Mouse (Mus musculus) myocyte (in vitro differentiated cells): Measurements from ENCODE around the gene Ern1.

Source experiments
- CEBPB ChIP-seq: IDR thresholded peaks from 2 replicates; pipeline ENCODE4 v1.6.1; 2011; ENCODE audit warnings: mild to moderate bottlenecking, moderate library complexity; ENCODE audit not compliant: poor library complexity, insufficient read depth, severe bottlenecking
- E2F4 ChIP-seq: IDR thresholded peaks from one replicate; pipeline ENCODE4 v1.6.1; 2011; ENCODE audit warnings: mild to moderate bottlenecking, control low read depth, moderate library complexity; ENCODE audit not compliant: insufficient read depth
- MAX ChIP-seq: IDR thresholded peaks from one replicate; pipeline ENCODE4 v1.6.1; 2011; ENCODE audit warnings: low read depth, mild to moderate bottlenecking, control low read depth
- MYOG ChIP-seq, 3 experiments: IDR thresholded peaks; one replicate each; pipeline ENCODE4 v1.6.1; 2011; ENCODE audit warnings: control low read depth in 2 of 3, low read depth in 2 of 3, mild to moderate bottlenecking in 2 of 3; ENCODE audit not compliant: insufficient read length in 2 of 3, control insufficient read depth in 1 of 3, insufficient read depth in 1 of 3
- POLR2A ChIP-seq: IDR thresholded peaks from one replicate; pipeline ENCODE4 v1.6.1; 2011; ENCODE audit warnings: low read depth, mild to moderate bottlenecking, control low read depth, moderate library complexity; ENCODE audit not compliant: insufficient read length
- POLR2AphosphoS2 ChIP-seq: IDR thresholded peaks from one replicate; pipeline ENCODE4 v1.6.1; 2011; ENCODE audit warnings: low read depth, control low read depth; ENCODE audit not compliant: insufficient read length
- TCF12 ChIP-seq: IDR thresholded peaks from one replicate; pipeline ENCODE4 v1.6.1; 2011; ENCODE audit warnings: mild to moderate bottlenecking, control low read depth; ENCODE audit not compliant: poor library complexity, insufficient read depth, severe bottlenecking
- TCF3 ChIP-seq: IDR thresholded peaks from one replicate; pipeline ENCODE4 v1.6.1; 2011; ENCODE audit warnings: low read depth, control low read depth; ENCODE audit not compliant: insufficient read length

DNA sequence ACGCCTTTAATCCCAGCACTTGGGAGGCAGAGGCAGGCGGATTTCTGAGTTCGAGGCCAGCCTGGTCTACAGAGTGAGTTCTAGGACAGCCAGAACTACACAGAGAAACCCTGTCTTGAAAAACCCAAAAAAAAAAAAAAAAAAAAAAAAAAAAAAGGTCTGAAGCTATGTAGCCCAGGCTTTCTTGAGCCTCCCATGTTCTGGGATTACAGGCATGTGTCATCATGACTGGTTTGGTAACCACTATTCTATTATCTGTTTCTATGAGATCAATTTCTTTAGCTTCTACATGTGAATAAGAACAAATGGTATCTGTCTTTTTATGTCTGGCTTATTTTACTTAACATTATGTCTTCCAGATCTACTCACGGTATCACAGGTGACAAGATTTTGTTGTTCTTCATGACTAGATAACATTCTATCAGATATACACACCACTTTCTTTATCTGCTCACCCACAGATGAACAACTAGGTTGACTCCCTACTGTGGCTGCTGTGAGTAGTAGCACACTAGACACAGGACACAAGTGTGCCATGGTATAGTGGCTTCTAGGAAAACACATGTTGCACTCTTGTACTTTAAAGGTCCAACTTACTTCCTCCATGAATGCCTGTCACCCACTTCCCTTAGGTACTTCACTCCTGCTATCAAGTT is 10.0 kb downstream of the Ern1 start:
- TF ChIP-seq POLR2A (no peak), CEBPB (peak; percentile 67; the same call in 1 of the 2 replicates), TCF12 (no peak), MAX (no peak), MYOG (IDR thresholded peaks at IDR 0.05; ENCODE audit: control insufficient read depth in 1 of 3, insufficient read depth in 1 of 3, insufficient read length in 2 of 3, low read depth in 2 of 3) (no peak), E2F4 (no peak), POLR2AphosphoS2 (no peak), TCF3 (no peak)
